18 mouse cellular contexts compared by ENCODE assay signal in the genomic region with DNA sequence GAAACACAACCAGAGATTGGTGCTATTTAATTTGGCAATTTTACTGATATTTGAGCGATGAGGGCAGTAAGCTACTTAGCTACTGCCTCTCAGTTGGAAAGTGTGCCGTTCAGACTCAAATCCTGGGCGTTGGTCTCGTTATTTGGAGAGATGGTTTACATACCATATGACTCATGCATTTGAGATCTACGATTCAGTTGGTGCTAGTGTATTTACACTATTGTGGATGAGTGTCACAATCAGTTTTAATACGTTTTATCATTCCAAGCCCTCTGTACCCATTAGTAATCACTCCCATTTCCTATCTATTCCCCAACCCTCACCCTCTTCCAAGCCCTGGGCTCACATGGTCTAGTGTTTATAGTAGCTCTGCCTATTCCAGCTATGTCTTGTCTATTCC.
"Had no signal": no experiment of that assay in that cellular context is flagged by ENCODE, and none has a peak within 500 bp of the region (broad histone marks: within the 10 kb centered on the region; RNA-seq: fewer than 3 reads in every experiment).

No protein-coding gene starts in this region.

- H3K4me2 ChIP-seq: liver, embryonic 15.5 days; lung, embryonic 15.5 days; midbrain, embryonic 12.5 days; neural tube, embryonic 12.5 days; stomach, embryonic 15.5 days had no signal

- H3K4me1 ChIP-seq: liver, embryonic 15.5 days; midbrain, embryonic 12.5 days; neural tube, embryonic 12.5 days; stomach, embryonic 15.5 days had no signal

- DNase-seq: liver, postnatal 0 days; lung, adult 2 months; lung, postnatal 10 days; lung, postnatal 36 days; midbrain, embryonic 14.5 days; right cerebral cortex, postnatal 14 days; thymus, adult 2 months; thymus, postnatal 25 days; thymus, postnatal 4 days had no signal

- ATAC-seq: liver, postnatal 0 days; midbrain, embryonic 16.5 days had no signal

- H3K27me3 ChIP-seq: liver, embryonic 15.5 days; lung, embryonic 15.5 days; midbrain, embryonic 12.5 days; neural tube, embryonic 12.5 days; stomach, embryonic 15.5 days had no signal

- H3K4me3 ChIP-seq: liver, embryonic 15.5 days; lung, embryonic 15.5 days; megakaryocyte, embryonic 14.5 days; midbrain, embryonic 12.5 days; neural tube, embryonic 12.5 days; stomach, embryonic 15.5 days had no signal

- H3K9me3 ChIP-seq: liver, embryonic 15.5 days; lung, embryonic 15.5 days; megakaryocyte, embryonic 14.5 days; midbrain, embryonic 12.5 days; neural tube, embryonic 12.5 days; stomach, embryonic 15.5 days had no signal

- H3K27ac ChIP-seq: liver, embryonic 15.5 days; lung, embryonic 15.5 days; macrophage; midbrain, embryonic 12.5 days; neural tube, embryonic 12.5 days; stomach, embryonic 15.5 days; stomach, postnatal 0 days had no signal

- H3K36me3 ChIP-seq: liver, embryonic 15.5 days; lung, embryonic 15.5 days; midbrain, embryonic 12.5 days; neural tube, embryonic 12.5 days; stomach, embryonic 15.5 days had no signal

- H3K9ac ChIP-seq: liver, embryonic 15.5 days; liver, postnatal 0 days; lung, embryonic 15.5 days; midbrain, embryonic 12.5 days; neural tube, embryonic 12.5 days; stomach, embryonic 15.5 days had no signal
